Mouse (Mus musculus) kidney, adult 2 months (tissue): ENCODE measurements around the gene Cdk5rap3. TPM values are rescaled to one million over a fixed set of nuclear protein-coding genes. Genes with fewer than 3 reads are reported as not detected.

Experiments used
- DNase-seq: peaks from one replicate; pipeline ENCODE4 v3.0.0; 2021
- H3K27ac ChIP-seq: fragments of 200-500 bp; 2 replicates; pipeline ENCODE4 v1.5.1; 2012; ENCODE audit warnings: low read depth, low read length, control low read depth, inconsistent platforms; ENCODE audit not compliant: insufficient read depth
- H3K27me3 ChIP-seq: fragments of 200-500 bp; replicated peaks from 2 replicates; pipeline ENCODE4 v1.6.1; 2012; ENCODE audit warnings: mild to moderate bottlenecking, moderate library complexity, low read length, inconsistent platforms; ENCODE audit not compliant: control insufficient read depth, insufficient read depth
- H3K36me3 ChIP-seq: fragments of 200-500 bp; 2 replicates; pipeline ENCODE4 v1.6.1; 2012; ENCODE audit warnings: mild to moderate bottlenecking, moderate library complexity, low read length, inconsistent platforms; ENCODE audit not compliant: control insufficient read depth, insufficient read depth
- H3K4me1 ChIP-seq: fragments of 200-500 bp; 2 replicates; pipeline ENCODE4 v1.6.1; 2011; ENCODE audit warnings: low read length; ENCODE audit not compliant: control insufficient read depth, insufficient read depth
- H3K4me3 ChIP-seq: fragments of 200-500 bp; 2 replicates; pipeline ENCODE4 v1.5.1; 2011; ENCODE audit warnings: mild to moderate bottlenecking, low read depth, low read length, control low read depth; ENCODE audit not compliant: insufficient read depth
- CTCF ChIP-seq: fragments of 200-500 bp; conservative IDR thresholded peaks from 2 replicates; pipeline ENCODE4 v1.5.1; 2011; ENCODE audit warnings: low read depth, mild to moderate bottlenecking, control low read depth, low read length, moderate library complexity, mixed read lengths; ENCODE audit not compliant: insufficient read depth, insufficient read length
- POLR2A ChIP-seq: fragments of 200-500 bp; IDR thresholded peaks from one replicate; pipeline ENCODE4 v1.6.1; 2011; ENCODE audit warnings: low read depth, low read length, control low read depth
- WGBS: fragments of 180-500 bp; shearing (Covaris S2); methylation state at CpG from one replicate; pipeline ENCODE4 v1.1.7; 2018; 5-methylcytosine and 5-hydroxymethylcytosine counted together
- polyA plus RNA-seq: library from polyadenylated mRNA; depleted of rRNA; stranded (reverse); fragments of >200 nt; gene quantifications from 2 replicates; pipeline ENCODE4 v1.2.3, GENCODE M21; 2012

Gene Cdk5rap3
- polyA plus RNA-seq, 1 experiment, result 35.6 TPM

DNA sequence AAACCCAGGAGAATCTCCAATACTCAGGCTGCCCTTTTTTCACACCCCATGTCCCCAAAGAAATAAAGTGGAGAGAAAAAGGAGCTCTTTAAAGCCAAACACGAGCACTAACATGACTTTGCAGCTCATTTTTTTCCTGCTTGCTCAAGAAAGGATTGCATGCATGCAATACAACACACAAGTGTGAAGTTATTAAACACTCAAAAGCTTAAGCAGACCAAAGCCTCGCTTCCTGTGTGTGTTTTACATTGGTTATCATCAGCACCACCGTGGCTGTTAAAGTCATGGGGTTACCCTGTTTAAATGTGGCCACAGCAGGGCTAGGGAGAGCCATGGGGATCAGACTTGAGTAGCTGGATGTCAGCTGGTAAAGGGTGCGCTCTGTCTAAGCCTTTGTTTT lies 39.2 kb downstream of the Cdk5rap3 start:
- TF ChIP-seq CTCF, result no peak
- no peak for TF ChIP-seq POLR2A
- no peak for DNase-seq
- 71% methylated on average over 4 of the region's 4 CpGs for WGBS
- Histone ChIP-seq H3K27me3 (no peaks in the 10 kb centered on the region), H3K4me1 (no peaks in the 10 kb centered on the region), H3K4me3 (no peak overlapping the region), H3K27ac (no peak overlapping the region), H3K36me3 (no peaks in the 10 kb centered on the region)

GRCm38 (mm10) chr11:96876300-96877040 lies 39.8 kb downstream of the Cdk5rap3 start:
- no peak for DNase-seq
- no peaks in the 10 kb centered on the region for H3K27me3 ChIP-seq
- H3K4me1 ChIP-seq, result no peaks in the 10 kb centered on the region
- no peak overlapping the region for H3K4me3 ChIP-seq
- WGBS, result 48% methylated on average over 13 of the region's 13 CpGs
- no peak overlapping the region for H3K27ac ChIP-seq
- TF ChIP-seq CTCF (no peak), POLR2A (no peak)
- no peaks in the 10 kb centered on the region for H3K36me3 ChIP-seq

DNA sequence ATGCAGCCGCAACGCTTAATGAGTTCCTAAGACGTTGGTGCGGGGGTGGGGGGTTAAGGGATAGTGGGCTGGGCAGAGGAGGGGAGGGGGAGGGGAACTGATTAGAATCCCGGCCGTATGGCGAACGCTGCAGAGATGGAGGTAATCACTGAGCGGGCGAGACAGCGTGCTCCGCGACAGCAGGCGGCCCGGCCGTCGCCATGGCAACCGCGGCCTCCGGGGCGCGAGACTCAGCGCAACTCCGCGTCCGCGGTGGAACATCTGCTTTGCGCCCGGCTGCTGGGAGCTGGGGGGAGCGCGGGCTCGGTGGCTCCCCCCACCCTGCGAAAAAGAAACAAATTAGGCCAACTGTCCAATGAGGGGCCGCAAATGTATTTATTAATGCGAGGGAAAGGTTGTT lies 40.6 kb downstream of the Cdk5rap3 start:
- Histone ChIP-seq H3K27me3 (no peaks in the 10 kb centered on the region), H3K4me1 (no peaks in the 10 kb centered on the region), H3K27ac (no peak overlapping the region), H3K4me3 (peak overlapping the region; percentile 15), H3K36me3 (no peaks in the 10 kb centered on the region)
- peak; percentile 43 for DNase-seq
- no peak for TF ChIP-seq CTCF
- TF ChIP-seq POLR2A, result no peak
- WGBS, result 2% methylated on average over 35 of the region's 35 CpGs

DNA sequence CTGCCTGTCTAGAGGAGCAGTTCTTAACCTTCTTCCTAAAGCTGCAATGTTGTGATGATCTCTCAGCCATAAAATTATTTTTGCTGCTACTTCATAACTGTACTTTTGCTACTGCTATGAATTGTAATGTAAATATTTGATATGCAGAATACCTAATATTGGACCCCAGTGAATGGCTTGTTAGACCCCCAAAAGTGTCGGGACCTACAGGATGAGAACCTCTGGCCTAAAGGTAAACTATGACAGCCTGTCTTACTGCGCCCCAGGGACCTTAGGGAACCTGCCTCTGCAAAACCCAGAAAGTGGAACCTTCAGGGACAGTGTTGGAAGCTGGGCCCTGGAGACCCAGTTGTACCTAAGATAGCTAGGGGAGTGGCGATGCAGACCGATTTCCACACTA lies 41.0 kb downstream of the Cdk5rap3 start:
- Histone ChIP-seq H3K36me3 (no peaks in the 10 kb centered on the region), H3K4me1 (no peaks in the 10 kb centered on the region), H3K27me3 (no peaks in the 10 kb centered on the region), H3K27ac (no peak overlapping the region), H3K4me3 (no peak overlapping the region)
- no peak for DNase-seq
- no peak for TF ChIP-seq CTCF
- no peak for TF ChIP-seq POLR2A
- whole genome bisulfite sequencing, result 52% methylated on average over 4 of the region's 4 CpGs

GRCm38 (mm10) chr11:96873601-96874140 lies 42.6 kb downstream of the Cdk5rap3 start:
- Histone ChIP-seq H3K27me3 (no peaks in the 10 kb centered on the region), H3K4me3 (no peak overlapping the region), H3K27ac (no peak overlapping the region), H3K36me3 (no peaks in the 10 kb centered on the region), H3K4me1 (no peaks in the 10 kb centered on the region)
- no peak for TF ChIP-seq CTCF
- TF ChIP-seq POLR2A, result no peak
- DNase-seq, result no peak
- 80% methylated on average over 11 of the region's 11 CpGs for WGBS

DNA sequence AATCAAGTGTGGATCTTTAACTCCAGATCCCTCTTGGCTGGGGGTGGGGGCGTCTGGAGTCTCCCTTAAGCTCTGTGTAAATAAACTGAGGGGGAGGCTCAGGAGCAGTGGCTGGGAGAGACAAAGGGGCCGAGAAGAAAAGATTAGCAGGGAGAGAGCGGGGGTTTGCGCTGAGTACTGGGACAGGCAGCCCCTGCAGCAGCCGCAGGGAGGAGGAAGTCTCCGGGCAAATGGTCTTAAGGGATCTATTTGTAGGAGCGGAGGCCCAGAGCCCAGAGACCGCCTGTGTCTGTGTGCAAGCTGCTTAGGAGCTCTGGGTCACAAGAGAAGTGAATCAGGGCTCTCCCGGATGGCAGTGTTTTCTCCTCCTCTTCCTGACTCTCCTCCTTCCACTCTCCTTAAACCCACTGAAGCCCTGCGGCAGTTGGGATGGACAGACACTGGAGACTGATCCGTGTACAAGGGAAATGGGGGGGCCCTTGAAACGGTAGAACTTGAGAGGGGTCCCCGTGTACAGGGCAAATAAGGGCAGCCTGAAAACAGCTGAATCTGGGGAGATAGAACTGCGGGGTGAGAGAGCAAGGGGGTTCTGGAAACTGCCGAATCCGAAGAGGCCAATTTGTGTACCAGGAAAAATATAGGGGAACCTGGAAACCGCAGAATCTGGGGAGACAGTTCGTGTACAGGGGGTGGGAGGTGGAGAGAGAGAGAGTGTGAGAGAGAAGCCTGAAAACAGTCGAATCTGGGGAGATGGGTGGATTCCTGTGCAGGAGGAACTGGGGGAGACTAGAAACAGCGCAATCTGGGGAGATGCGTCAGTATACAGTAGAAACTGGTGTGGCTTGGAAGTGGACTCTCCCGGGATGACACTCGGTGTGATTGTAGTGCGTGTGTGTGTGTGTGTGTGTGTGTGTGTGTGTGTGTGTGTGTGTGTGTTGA lies 43.6 kb downstream of the Cdk5rap3 start:
- no peak overlapping the region for H3K4me3 ChIP-seq
- no peaks in the 10 kb centered on the region for H3K4me1 ChIP-seq
- H3K27me3 ChIP-seq, result no peaks in the 10 kb centered on the region
- DNase-seq, result no peak
- WGBS, result 49% methylated on average over 24 of the region's 24 CpGs
- no peaks in the 10 kb centered on the region for H3K36me3 ChIP-seq
- TF ChIP-seq CTCF (no peak), POLR2A (no peak)
- H3K27ac ChIP-seq, result no peak overlapping the region

DNA sequence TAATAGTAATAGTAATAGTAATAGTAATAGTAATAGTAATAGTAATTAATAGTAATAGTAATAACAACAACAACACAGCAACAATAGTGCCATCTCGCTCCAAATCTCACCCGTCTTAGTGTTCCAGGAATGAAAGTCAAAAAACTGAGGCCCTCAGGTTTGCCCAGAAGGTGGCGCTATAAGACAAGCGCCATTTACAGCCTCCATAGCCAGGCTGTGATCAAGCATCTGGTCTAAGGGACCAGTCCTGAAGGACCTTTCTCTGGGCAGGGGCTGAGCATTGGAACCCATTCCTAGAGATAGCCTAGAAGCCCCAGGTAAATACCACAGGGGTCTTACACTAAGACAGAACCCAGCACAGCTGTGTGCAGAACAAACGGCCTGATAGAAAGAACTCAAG lies 49.1 kb downstream of the Cdk5rap3 start:
- no peak overlapping the region for H3K4me3 ChIP-seq
- TF ChIP-seq CTCF, result peak; percentile 88
- TF ChIP-seq POLR2A, result no peak
- DNase-seq, result peak; percentile 77
- no peak overlapping the region for H3K27ac ChIP-seq
- peaks cover 12% of the 10 kb centered on the region; the same call in 1 of the 2 replicates for H3K4me1 ChIP-seq
- 10% methylated on average over 5 of the region's 5 CpGs for whole genome bisulfite sequencing
- no peaks in the 10 kb centered on the region for H3K27me3 ChIP-seq
- H3K36me3 ChIP-seq, result no peaks in the 10 kb centered on the region
